Mouse (Mus musculus) lung, postnatal 36 days (tissue): ENCODE results near the gene 2310022B05Rik.
A peak's percentile ranks its signal among the peaks of the same experiment; 100 is the strongest.

Experiments
- DNase-seq: peaks from one replicate; pipeline ENCODE4 v3.0.0; 2022; ENCODE audit warnings: mixed read lengths

Gene 2310022B05Rik

GRCm38 (mm10) chr8:124663112-124663873 lies at the start of gene 2310022B05Rik:
Gene 2310022B05Rik (minus strand): TSS chr8:124663369.
- DNase-seq = peak; percentile 91

DNA sequence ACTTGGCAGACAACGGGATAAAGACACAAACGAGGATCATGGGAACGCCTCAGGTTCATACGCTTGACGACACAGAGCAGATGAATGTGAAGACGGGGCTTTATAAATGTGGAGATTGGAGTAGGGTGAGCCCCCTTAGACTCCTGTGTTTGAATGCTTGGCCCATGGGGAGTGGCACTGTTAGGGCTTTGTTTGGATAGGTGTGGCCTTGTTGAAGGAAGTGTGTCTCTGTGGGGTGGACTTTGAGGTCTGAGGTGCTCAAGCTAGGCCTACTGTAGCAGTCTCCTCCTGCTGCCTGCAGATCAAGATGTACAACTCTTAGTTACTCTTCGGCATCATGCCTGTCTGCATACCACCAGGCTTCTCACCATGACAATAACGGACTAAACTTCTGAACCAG lies 42.7 kb upstream of the 2310022B05Rik start:
- DNase-seq = no peak

DNA sequence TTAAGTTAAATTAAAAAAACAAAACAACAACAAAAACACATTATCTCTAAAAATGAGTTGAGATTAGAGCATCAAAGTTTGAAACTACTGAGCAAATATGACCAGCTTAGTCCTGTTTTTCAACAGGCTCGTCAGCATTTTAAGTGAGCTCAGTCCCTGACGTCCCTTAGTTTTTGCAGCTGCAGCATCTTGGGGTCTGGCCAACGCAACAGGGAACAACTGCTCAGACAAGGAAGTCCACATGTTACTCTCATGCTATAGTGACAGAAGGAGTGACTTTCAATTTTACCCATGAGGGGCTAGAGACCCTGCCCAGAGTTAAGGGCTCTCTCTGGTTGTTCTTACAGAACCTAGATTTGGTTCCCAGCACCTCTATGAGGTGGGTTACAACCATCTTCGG lies 41.2 kb upstream of the 2310022B05Rik start:
- DNase-seq = no peak

GRCm38 (mm10) chr8:124703526-124703925 lies 40.4 kb upstream of the 2310022B05Rik start:
- DNase-seq = no peak

DNA sequence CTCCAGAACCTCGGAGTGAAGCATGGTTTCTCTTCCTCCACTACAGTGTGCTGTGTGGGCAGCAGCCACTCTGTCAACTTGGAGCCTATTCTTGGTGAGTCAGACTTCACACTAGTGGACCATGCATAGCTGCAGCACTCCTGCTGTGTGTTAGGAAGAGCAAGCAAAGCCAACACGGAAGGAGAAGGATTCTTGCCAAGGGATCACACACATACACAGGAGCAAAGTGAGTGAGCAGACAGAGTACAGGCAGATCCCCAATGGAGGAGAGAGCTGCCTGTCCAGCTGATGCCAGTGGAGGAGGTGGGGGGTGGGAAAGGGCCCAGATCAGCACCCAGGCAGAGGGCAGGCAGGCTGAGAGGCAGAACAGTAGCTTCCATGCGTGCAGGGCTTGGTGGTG lies 39.0 kb upstream of the 2310022B05Rik start:
- DNase-seq = no peak

DNA sequence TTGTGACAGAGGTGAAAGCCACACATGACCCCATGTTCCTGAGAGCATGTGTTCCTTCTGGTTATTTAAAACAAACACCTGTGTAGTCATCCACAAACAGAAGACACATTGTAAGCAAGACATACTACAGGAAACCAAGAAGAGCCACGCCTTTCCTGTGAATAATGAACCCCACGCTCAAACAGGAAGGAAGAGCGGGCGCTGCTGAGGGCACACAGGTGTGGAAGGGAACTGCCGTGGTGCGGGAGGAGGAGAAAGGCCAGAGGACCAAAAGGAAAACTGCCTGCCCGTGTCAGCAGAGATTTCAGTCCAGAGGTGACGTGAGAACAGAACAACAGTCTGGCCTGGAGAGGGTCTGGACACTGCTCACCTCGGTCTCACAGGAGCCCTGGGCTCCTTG lies 37.9 kb upstream of the 2310022B05Rik start:
- DNase-seq = peak; percentile 40

GRCm38 (mm10) chr8:124700271-124700670 lies 37.1 kb upstream of the 2310022B05Rik start:
- DNase-seq = no peak

GRCm38 (mm10) chr8:124695424-124696100 lies 32.4 kb upstream of the 2310022B05Rik start:
- no peak for DNase-seq

DNA sequence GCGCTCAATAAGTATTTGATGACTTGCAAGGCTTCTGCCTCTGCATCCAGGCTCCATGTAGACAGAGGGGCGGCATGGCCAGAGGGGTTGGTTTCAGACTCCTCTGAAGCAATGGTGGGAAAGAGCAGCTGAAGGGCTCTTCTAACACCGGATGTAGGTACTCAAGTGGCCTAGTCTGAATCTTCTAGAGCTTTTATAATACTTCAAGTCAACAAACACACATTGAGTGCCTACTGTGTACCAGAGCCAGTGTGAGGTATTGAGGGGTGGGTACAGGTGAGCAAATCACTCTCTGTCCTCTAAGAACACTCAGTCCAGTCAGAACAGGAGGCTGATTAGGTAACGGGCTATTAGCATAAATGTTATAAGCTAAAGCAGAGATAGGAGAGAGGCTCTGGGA lies 28.5 kb upstream of the 2310022B05Rik start:
- peak; percentile 79 for DNase-seq

DNA sequence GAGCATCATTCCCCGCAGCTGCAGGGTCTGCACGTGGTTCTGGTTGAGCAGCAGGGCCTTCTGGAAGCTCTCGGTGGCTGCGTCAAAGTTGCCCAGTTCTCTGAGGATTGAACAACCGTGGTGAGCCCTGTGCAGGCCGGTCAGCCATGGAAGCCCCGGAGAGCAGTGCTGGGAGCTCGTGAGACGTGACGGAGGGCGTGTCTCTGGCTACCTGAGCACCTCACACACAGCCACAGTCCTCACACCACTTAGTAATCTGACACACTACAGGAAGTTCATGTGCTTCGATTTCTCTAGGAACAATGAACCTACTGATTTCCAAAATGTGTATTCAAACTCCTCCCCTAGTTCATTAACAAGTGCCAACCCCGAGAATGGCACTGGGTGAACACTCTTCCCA lies 25.7 kb upstream of the 2310022B05Rik start:
- no peak for DNase-seq

- no peak for DNase-seq
Measured at GRCm38 (mm10) chr8:124682218-124682617, 19.0 kb upstream of the 2310022B05Rik start.

- DNase-seq = peak; percentile 49
Measured at GRCm38 (mm10) chr8:124681792-124682157, 18.6 kb upstream of the 2310022B05Rik start.

DNA sequence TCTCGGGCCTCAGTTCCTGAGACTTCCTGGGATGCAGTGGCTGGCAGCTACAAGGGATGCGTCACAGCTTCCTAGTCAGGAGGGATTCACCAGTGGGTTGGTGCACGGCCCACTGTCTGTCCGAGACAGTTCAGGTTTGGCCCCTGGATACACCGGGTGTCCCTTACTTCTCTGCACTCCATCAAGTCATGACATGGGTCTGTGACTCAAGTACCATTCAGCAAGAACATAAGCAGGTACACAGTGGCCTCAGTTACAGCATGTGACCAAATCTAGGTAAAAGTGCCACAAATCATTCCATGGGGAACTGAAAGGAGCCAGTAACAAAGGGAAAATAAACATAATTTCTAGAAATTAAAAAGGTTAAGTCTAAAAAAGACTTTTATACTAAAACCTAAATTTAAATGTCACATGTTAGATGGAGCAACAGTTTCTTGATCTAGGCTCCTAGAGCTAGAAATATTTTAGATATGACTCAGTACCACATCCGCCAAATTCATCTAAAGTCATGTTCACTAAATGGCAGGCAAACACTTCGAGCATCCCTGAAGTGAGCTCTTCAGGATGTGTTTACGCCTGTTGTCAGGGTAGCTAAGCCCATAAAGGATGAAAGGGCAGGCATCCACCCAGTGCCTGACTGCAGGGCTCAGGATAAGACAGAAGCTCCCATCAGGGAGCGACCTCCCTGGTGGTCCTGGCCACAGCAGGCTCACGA lies 18.1 kb upstream of the 2310022B05Rik start:
- DNase-seq = peak; percentile 77

DNA sequence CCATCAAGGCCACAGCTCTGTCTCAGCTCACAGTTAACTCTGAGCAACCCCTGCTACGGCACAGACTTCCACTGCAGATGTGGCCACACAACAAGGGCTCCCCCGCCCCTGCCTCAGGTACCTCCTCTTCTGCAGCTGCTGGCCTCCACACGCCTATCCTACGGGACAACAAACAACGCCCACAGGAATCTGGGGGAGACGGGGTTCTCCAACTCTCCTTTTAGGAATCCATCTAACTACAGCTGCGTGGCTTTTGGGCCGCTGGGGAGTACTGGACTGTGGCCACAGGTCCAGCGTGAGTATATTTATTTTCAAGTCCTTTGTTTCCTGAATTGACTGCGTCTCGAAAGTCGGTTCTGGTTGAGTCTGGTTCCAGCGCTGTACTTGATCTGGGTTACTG lies 15.1 kb upstream of the 2310022B05Rik start:
- no peak for DNase-seq

- peak; percentile 88 for DNase-seq
Measured at GRCm38 (mm10) chr8:124677486-124677885, 14.3 kb upstream of the 2310022B05Rik start.

DNA sequence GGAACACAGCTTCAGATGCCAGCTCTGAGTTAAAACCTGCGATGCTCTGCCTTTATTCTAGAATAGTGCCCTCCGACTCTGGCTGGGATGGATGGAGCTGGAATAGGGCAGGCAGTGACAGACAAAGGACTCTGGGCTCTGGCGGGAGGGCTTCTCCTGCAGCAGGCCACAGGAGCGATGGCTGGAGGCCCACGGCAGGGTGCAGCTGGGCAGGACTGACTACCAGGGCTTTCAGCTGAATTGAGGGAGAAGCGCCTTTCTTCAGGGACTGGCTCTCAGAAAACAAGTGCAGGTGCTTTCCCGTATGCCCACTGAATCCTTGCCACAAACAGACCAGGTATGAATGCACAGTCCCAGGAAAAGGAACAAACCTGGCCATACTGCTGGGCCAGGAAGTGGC lies 13.9 kb upstream of the 2310022B05Rik start:
- DNase-seq = no peak

- DNase-seq = no peak
Measured at GRCm38 (mm10) chr8:124676661-124677060, 13.5 kb upstream of the 2310022B05Rik start.

DNA sequence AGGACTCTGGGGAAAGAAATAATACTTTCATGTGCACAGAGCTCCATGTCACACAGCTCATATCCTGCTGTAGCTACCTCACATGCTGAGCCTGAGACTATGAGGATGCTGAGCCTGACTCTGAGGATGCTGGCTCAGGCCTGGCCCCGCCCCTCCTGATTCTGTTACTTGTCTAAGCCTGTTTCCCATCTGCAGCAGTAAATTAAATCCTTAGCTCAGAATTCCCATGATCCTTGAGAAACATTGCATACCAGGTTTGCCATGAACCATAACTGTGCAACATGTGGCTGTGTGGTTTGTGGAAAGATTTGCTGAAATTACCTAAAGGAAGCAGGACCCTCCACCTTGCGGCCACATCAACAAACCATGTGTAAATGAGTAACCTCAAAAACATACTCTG lies 9.2 kb upstream of the 2310022B05Rik start:
- DNase-seq = no peak

DNA sequence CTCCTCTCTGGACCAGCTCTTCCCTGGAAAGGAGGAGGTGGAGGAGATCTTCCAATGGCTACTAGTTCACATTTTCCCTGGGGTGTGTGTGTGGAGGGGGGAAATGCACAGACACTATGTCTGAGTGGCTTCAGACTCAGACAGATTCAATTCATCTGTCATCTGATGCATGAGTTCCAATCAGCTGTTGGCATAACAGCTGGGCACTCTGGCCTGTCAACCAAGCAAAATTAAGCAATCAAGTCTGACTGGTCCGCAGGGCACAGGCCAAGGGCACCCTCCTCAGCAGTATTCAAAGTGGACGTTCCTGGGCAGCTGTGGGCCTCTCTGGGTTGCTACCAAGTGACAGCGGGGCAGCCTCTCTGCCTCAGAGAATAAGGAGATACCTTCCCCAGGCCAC lies 5.6 kb upstream of the 2310022B05Rik start:
- no peak for DNase-seq

GRCm38 (mm10) chr8:124664414-124664813 lies 1.2 kb upstream of the 2310022B05Rik start:
- DNase-seq = no peak

- DNase-seq = no peak
Measured at GRCm38 (mm10) chr8:124663874-124664230, 683 bp upstream of the 2310022B05Rik start.

DNA sequence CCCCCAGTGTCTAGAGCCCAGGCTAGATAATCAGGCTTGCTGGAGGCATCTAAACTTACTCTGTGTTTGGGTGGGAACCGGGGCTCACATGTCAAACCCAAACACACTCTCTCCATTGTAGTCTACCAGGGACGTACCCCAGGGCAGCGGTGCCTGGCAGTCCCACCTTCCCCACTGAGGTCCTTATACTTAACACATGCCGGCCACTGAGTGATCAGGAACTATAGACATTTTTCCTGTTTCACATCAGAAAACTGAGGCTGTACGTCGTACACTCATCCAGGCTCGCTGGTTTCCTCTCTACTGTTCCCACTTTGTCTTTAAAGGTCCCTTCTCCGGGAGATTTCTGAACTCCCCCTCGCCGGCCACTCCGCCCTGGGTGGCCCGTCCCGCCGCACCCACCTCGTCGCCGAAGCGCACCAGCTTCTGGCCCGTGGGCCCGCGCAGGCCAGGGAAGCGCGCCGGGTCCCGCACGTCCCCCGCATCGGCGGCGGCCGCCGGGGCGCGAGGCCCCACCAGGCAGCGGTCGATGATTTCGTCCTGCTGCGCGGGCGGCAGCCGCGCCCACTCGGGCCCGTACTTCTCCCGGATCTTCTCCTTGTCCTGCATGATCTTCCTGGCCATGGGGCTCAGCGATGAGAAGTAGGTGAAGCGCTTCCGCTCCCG lies 590 bp downstream of the 2310022B05Rik start:
- DNase-seq = no peak

GRCm38 (mm10) chr8:124661781-124662180 lies 1.4 kb downstream of the 2310022B05Rik start:
- no peak for DNase-seq
